Mouse (Mus musculus): ENCODE measurements at regions not wholly inside any gene's neighbourhood (a gene's known extent, or its start where the extent isn't known, plus 50 kb on each side); places are given as distances from the start of the nearest gene placed in this dataset.

GRCm38 (mm10) chr1:60665329-60665728 lies 51.3 kb upstream of the Cd28 start:
- Histone ChIP-seq H3K27me3 (ENCODE audit: insufficient read depth, low read length) (no peaks in the 10 kb centered on the region), H3K4me2 (ENCODE audit: low read depth) (no peak overlapping the region), H3K9me3 (ENCODE audit: low read length) (no peaks in the 10 kb centered on the region), H3K36me3 (ENCODE audit: insufficient read depth) (no peaks in the 10 kb centered on the region), H3K9ac (no peak overlapping the region), H3K4me1 (ENCODE audit: insufficient read depth) (0 out of 2 replicates have a peak, but pooled peaks cover 4% of the 10 kb centered on the region), H3K27ac (ENCODE audit: low read depth, low read length) (no peak overlapping the region), H3K4me3 (ENCODE audit: low read depth, low read length) (no peak overlapping the region)
- no peak for DNase-seq
- no peak for TF ChIP-seq CTCF (IDR thresholded peaks at IDR 0.05; ENCODE audit: low read depth)
- 87% methylated on average over 5 of the region's 5 CpGs for WGBS
- no peak for ATAC-seq

- DNase-seq (no peak), ATAC-seq (no peak)
- Histone ChIP-seq H3K4me3 (ENCODE audit: low read depth, low read length) (no peak overlapping the region), H3K9me3 (ENCODE audit: low read length) (no peaks in the 10 kb centered on the region), H3K4me2 (ENCODE audit: low read depth) (no peak overlapping the region), H3K9ac (no peak overlapping the region), H3K27ac (ENCODE audit: low read depth, low read length) (no peak overlapping the region), H3K4me1 (ENCODE audit: insufficient read depth) (no peaks in the 10 kb centered on the region), H3K36me3 (ENCODE audit: insufficient read depth) (no peaks in the 10 kb centered on the region), H3K27me3 (ENCODE audit: insufficient read depth, low read length) (no peaks in the 10 kb centered on the region)
- TF ChIP-seq CTCF (IDR thresholded peaks at IDR 0.05; ENCODE audit: low read depth) = no peak
- WGBS = 76% methylated on average over 9 of the region's 9 CpGs
Observed at GRCm38 (mm10) chr1:60662301-60662986, 54.2 kb upstream of the Cd28 start.

DNA sequence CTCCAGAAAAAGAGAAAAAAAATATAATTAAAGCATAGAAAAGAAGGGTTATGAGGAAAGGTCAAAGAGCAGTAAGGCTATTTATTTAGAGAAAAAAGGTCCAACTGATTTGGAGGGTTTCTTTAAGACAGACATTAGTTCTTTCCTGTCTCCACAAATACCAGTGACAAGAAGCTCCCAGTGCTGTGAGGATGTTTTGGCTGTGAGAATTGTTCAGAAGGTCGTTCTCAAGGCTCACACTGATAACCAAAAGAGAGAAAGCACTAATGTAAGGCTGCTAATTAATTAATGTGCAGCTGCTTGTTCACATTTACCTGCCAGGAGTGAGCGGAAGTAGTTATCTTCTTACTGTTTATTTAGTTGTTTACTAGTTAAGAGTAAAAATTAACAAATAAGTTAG lies 54.7 kb upstream of the Cd28 start:
- DNase-seq = no peak
- ATAC-seq = no peak
- Histone ChIP-seq H3K36me3 (ENCODE audit: insufficient read depth) (no peaks in the 10 kb centered on the region), H3K9ac (no peak overlapping the region), H3K4me3 (ENCODE audit: low read depth, low read length) (no peak overlapping the region), H3K4me1 (ENCODE audit: insufficient read depth) (no peaks in the 10 kb centered on the region), H3K27me3 (ENCODE audit: insufficient read depth, low read length) (no peaks in the 10 kb centered on the region), H3K4me2 (ENCODE audit: low read depth) (no peak overlapping the region), H3K27ac (ENCODE audit: low read depth, low read length) (no peak overlapping the region), H3K9me3 (ENCODE audit: low read length) (no peaks in the 10 kb centered on the region)
- no peak for TF ChIP-seq CTCF (IDR thresholded peaks at IDR 0.05; ENCODE audit: low read depth)
- 49% methylated on average over 2 of the region's 2 CpGs for WGBS

GRCm38 (mm10) chr1:60659604-60660003 lies 57.0 kb upstream of the Cd28 start:
- DNase-seq (no peak), ATAC-seq (no peak)
- no peak for TF ChIP-seq CTCF (IDR thresholded peaks at IDR 0.05; ENCODE audit: low read depth)
- Histone ChIP-seq H3K36me3 (ENCODE audit: insufficient read depth) (no peaks in the 10 kb centered on the region), H3K9ac (no peak overlapping the region), H3K27ac (ENCODE audit: low read depth, low read length) (no peak overlapping the region), H3K27me3 (ENCODE audit: insufficient read depth, low read length) (no peaks in the 10 kb centered on the region), H3K9me3 (ENCODE audit: low read length) (no peaks in the 10 kb centered on the region), H3K4me2 (ENCODE audit: low read depth) (no peak overlapping the region), H3K4me3 (ENCODE audit: low read depth, low read length) (no peak overlapping the region), H3K4me1 (ENCODE audit: insufficient read depth) (no peaks in the 10 kb centered on the region)
- WGBS = 92% methylated on average over 1 of the region's 1 CpGs

GRCm38 (mm10) chr1:60659041-60659440 lies 57.6 kb upstream of the Cd28 start:
- Histone ChIP-seq H3K4me2 (ENCODE audit: low read depth) (no peak overlapping the region), H3K4me1 (ENCODE audit: insufficient read depth) (no peaks in the 10 kb centered on the region), H3K27me3 (ENCODE audit: insufficient read depth, low read length) (no peaks in the 10 kb centered on the region), H3K27ac (ENCODE audit: low read depth, low read length) (no peak overlapping the region), H3K4me3 (ENCODE audit: low read depth, low read length) (no peak overlapping the region), H3K36me3 (ENCODE audit: insufficient read depth) (no peaks in the 10 kb centered on the region), H3K9me3 (ENCODE audit: low read length) (no peaks in the 10 kb centered on the region), H3K9ac (no peak overlapping the region)
- no peak for TF ChIP-seq CTCF (IDR thresholded peaks at IDR 0.05; ENCODE audit: low read depth)
- no peak for DNase-seq
- WGBS = 75% methylated on average over 2 of the region's 2 CpGs
- ATAC-seq = no peak

GRCm38 (mm10) chr1:60658383-60658782 lies 58.2 kb upstream of the Cd28 start:
- no peak for DNase-seq
- H3K9me3 ChIP-seq (ENCODE audit: low read length) = no peaks in the 10 kb centered on the region
- ATAC-seq = no peak
- no peak overlapping the region for H3K4me2 ChIP-seq (ENCODE audit: low read depth)
- no peak overlapping the region for H3K9ac ChIP-seq
- TF ChIP-seq CTCF (IDR thresholded peaks at IDR 0.05; ENCODE audit: low read depth) = no peak
- H3K4me1 ChIP-seq (ENCODE audit: insufficient read depth) = no peaks in the 10 kb centered on the region
- no peak overlapping the region for H3K27ac ChIP-seq (ENCODE audit: low read depth, low read length)
- no peaks in the 10 kb centered on the region for H3K27me3 ChIP-seq (ENCODE audit: insufficient read depth, low read length)
- H3K4me3 ChIP-seq (ENCODE audit: low read depth, low read length) = no peak overlapping the region
- 93% methylated on average over 4 of the region's 4 CpGs for WGBS
- H3K36me3 ChIP-seq (ENCODE audit: insufficient read depth) = no peaks in the 10 kb centered on the region

- 88% methylated on average over 6 of the region's 6 CpGs for WGBS
- DNase-seq (no peak), ATAC-seq (no peak)
- no peak overlapping the region for H3K27ac ChIP-seq (ENCODE audit: low read depth, low read length)
- no peak for TF ChIP-seq CTCF (IDR thresholded peaks at IDR 0.05; ENCODE audit: low read depth)
- H3K27me3 ChIP-seq (ENCODE audit: insufficient read depth, low read length) = no peaks in the 10 kb centered on the region
- no peaks in the 10 kb centered on the region for H3K36me3 ChIP-seq (ENCODE audit: insufficient read depth)
- no peaks in the 10 kb centered on the region for H3K9me3 ChIP-seq (ENCODE audit: low read length)
- H3K4me2 ChIP-seq (ENCODE audit: low read depth) = no peak overlapping the region
- H3K4me3 ChIP-seq (ENCODE audit: low read depth, low read length) = no peak overlapping the region
- no peak overlapping the region for H3K9ac ChIP-seq
- H3K4me1 ChIP-seq (ENCODE audit: insufficient read depth) = no peaks in the 10 kb centered on the region
Observed at GRCm38 (mm10) chr1:60657511-60657910, 59.1 kb upstream of the Cd28 start.

Data from forebrain, postnatal 0 days (tissue).